Mouse (Mus musculus): Measurements from ENCODE around the gene Fam53b. TPM values are rescaled to one million over a fixed set of nuclear protein-coding genes. Genes with fewer than 3 reads are reported as not detected.

Fam53b gene
- polyA plus RNA-seq, 1 experiment = 66.9 TPM

- TF ChIP-seq GATA1 (IDR thresholded peaks at IDR 0.05; ENCODE audit: low read length) = no peak
Observed at GRCm38 (mm10) chr7:132702492-132703070, 111.1 kb downstream of the Fam53b start.

GRCm38 (mm10) chr7:132702024-132702423 lies 111.7 kb downstream of the Fam53b start:
- no peak for TF ChIP-seq GATA1 (IDR thresholded peaks at IDR 0.05; ENCODE audit: low read length)

- no peak for TF ChIP-seq GATA1 (IDR thresholded peaks at IDR 0.05; ENCODE audit: low read length)
Observed at GRCm38 (mm10) chr7:132701412-132701811, 112.3 kb downstream of the Fam53b start.

- no peak for TF ChIP-seq GATA1 (IDR thresholded peaks at IDR 0.05; ENCODE audit: low read length)
Observed at GRCm38 (mm10) chr7:132700107-132700506, 113.6 kb downstream of the Fam53b start.

- no peak for TF ChIP-seq GATA1 (IDR thresholded peaks at IDR 0.05; ENCODE audit: low read length)
Observed at GRCm38 (mm10) chr7:132699639-132700038, 114.0 kb downstream of the Fam53b start.

GRCm38 (mm10) chr7:132699165-132699564 lies 114.5 kb downstream of the Fam53b start:
- TF ChIP-seq GATA1 (IDR thresholded peaks at IDR 0.05; ENCODE audit: low read length) = no peak

GRCm38 (mm10) chr7:132698737-132699136 lies 114.9 kb downstream of the Fam53b start:
- TF ChIP-seq GATA1 (IDR thresholded peaks at IDR 0.05; ENCODE audit: low read length) = no peak

- TF ChIP-seq GATA1 (IDR thresholded peaks at IDR 0.05; ENCODE audit: low read length) = no peak
Observed at GRCm38 (mm10) chr7:132697258-132697796, 116.4 kb downstream of the Fam53b start.

- TF ChIP-seq GATA1 (IDR thresholded peaks at IDR 0.05; ENCODE audit: low read length) = no peak
Observed at GRCm38 (mm10) chr7:132693561-132693960, 120.1 kb downstream of the Fam53b start.

GRCm38 (mm10) chr7:132692719-132693118 lies 121.0 kb downstream of the Fam53b start:
- TF ChIP-seq GATA1 (IDR thresholded peaks at IDR 0.05; ENCODE audit: low read length) = no peak

- TF ChIP-seq GATA1 (IDR thresholded peaks at IDR 0.05; ENCODE audit: low read length) = no peak
Observed at GRCm38 (mm10) chr7:132690716-132691472, 122.8 kb downstream of the Fam53b start.

- TF ChIP-seq GATA1 (IDR thresholded peaks at IDR 0.05; ENCODE audit: low read length) = no peak
Observed at GRCm38 (mm10) chr7:132689722-132690121, 124.0 kb downstream of the Fam53b start.

- TF ChIP-seq GATA1 (IDR thresholded peaks at IDR 0.05; ENCODE audit: low read length) = no peak
Observed at GRCm38 (mm10) chr7:132688721-132689120, 125.0 kb downstream of the Fam53b start.

- no peak for TF ChIP-seq GATA1 (IDR thresholded peaks at IDR 0.05; ENCODE audit: low read length)
Observed at GRCm38 (mm10) chr7:132687897-132688296, 125.8 kb downstream of the Fam53b start.

- peak; percentile 91 for TF ChIP-seq GATA1 (IDR thresholded peaks at IDR 0.05; ENCODE audit: low read length)
Observed at GRCm38 (mm10) chr7:132686515-132686914, 127.2 kb downstream of the Fam53b start.

GRCm38 (mm10) chr7:132683923-132684322 lies 129.8 kb downstream of the Fam53b start:
- TF ChIP-seq GATA1 (IDR thresholded peaks at IDR 0.05; ENCODE audit: low read length) = no peak

- no peak for TF ChIP-seq GATA1 (IDR thresholded peaks at IDR 0.05; ENCODE audit: low read length)
Observed at GRCm38 (mm10) chr7:132682901-132683300, 130.8 kb downstream of the Fam53b start.

Measured in G1E-ER4 (cell line).